Mouse (Mus musculus): Measurements from ENCODE around the gene AU040320.

GRCm38 (mm10) chr4:126806692-126807427 is 53.5 kb downstream of the AU040320 start:
- TF ChIP-seq POLR2A (IDR thresholded peaks at IDR 0.05; ENCODE audit: insufficient read depth, low read length): no peak
- no peak for TF ChIP-seq EP300 (IDR thresholded peaks at IDR 0.05; ENCODE audit: insufficient read depth, low read depth, low read length)

All from ES-Bruce4 (cell line).